Mouse (Mus musculus) cerebellum, adult (tissue): ENCODE measurements around the gene Gm10135.
"Not testable (repeated sequence)": the region's sequence is repeated elsewhere in the genome, so short reads cannot be mapped to it uniquely, and the experiment has no call there.

Experiments
- ATAC-seq: cut with Nextera tagmentation; 2 replicates; pipeline ENCODE4 v1.9.2; 2017; ENCODE audit warnings: mild to moderate bottlenecking, moderate library complexity, mixed read lengths; ENCODE audit not compliant: insufficient number of reproducible peaks, low FRiP score, low TSS enrichment

The Gm10135 gene

DNA sequence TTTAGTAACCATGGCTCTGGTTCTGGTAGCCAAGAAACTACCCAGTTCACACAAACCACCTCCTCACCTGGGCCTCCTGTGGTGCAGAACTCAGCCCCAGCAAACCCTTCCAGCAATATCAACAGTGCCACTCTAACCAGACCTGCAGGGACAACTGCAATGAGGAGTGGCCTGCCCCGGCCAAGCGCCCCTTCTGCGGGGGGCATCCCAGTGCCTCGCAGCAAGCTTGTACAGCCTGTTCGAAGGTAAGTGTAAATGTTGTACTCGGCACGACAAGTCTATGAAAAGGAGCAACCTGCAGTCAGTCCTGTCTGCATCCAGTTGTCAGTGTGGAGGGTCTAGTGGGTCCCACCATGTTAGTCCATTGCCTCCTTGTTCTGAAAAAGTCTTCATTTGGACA is at the start of gene Gm10135:
Gm10135 (minus strand) TSS at position 101 of the 400 bp plus-strand sequence.
- no peak for ATAC-seq

GRCm38 (mm10) chr5:73023801-73024200 is 49.3 kb upstream of the Gm10135 start:
- ATAC-seq: no peak

DNA sequence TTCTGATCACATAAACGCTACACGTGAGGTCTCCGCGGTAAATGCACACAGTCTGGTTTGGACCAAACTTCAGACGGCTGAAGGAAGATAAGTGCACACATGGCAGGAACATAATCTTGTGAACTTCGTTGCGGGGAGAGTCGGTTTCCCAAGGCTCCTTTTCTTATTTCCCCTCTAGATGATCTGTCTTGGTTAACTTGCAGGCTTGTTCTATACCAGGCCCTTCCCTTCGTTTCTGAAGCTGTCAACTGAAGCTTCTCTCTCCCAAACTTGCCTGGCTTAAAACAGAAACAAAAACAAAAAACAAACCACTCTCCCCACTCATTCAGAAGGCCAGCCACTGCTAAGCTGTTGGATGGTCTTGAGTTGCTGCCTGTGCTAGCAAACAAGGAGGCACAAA is 40.2 kb upstream of the Gm10135 start:
- no peak for ATAC-seq

- not testable (repeated sequence) for ATAC-seq
These were observed 39.2 kb upstream of the Gm10135 start for GRCm38 (mm10) chr5:73013611-73014287.

GRCm38 (mm10) chr5:73012884-73013610 is 38.5 kb upstream of the Gm10135 start:
- not testable (repeated sequence) for ATAC-seq

GRCm38 (mm10) chr5:73011806-73012205 is 37.3 kb upstream of the Gm10135 start:
- not testable (repeated sequence) for ATAC-seq

DNA sequence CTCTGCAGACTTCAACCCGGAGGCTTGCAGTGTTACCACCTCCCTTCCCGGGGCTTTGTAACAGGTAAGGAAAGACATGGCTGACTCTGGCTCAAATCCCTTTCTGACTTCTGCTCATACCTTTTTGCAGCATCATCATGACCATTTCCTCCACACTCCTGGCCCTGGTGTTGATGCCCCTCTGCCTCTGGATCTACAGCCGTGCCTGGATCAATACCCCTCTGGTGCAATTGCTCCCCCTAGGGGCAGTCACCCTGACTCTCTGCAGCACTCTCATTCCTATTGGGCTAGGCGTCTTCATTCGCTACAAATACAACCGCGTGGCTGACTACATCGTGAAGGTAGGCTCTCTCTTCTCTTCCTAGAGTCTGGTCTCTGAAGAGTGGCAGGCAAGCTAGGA is 33.7 kb upstream of the Gm10135 start:
- not testable (repeated sequence) for ATAC-seq

DNA sequence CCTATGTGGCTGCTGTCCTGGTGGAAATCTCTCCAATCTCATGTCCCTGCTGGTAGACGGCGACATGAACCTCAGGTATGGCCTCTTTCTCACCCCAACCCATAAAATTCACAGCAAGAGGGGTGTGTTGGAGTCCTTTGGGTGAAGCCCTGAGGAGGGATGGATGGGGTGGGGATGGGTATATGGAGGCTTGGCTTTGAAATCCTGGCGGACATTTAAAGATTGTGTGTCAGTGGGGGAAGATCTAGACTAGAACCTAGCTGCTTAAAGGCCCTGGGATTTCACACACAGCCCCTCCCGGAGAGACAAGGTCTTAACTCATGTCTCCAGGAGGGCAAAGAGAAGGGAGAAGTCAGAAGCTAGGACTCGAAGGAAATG is 33.1 kb upstream of the Gm10135 start:
- ATAC-seq: no peak

GRCm38 (mm10) chr5:73006784-73007581 is 32.5 kb upstream of the Gm10135 start, which contains the start of gene Slc10a4:
Gene Slc10a4 (plus strand): TSS chr5:73006883.
- ATAC-seq: peak; percentile 23; the same call in 1 of the 2 replicates

DNA sequence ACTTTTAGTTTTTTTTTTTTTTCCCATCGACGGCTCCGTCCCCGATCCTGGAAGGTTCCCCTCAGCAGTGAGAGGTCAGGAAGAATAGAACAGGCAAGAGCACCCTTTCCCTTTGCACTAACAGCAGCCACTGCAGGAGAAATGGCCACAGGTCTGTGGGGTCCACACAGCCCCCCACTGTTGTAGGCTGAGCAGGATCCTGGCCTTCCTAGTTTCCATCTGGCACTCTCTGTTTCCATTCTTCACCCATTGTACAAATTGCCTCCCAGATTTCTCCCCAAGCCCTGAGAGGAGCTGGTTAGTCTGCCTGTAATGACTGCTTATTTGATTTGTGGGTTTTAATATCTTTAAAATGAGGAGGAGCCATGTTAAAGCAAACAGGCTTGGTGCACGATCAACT is 29.5 kb upstream of the Gm10135 start:
- no peak for ATAC-seq

DNA sequence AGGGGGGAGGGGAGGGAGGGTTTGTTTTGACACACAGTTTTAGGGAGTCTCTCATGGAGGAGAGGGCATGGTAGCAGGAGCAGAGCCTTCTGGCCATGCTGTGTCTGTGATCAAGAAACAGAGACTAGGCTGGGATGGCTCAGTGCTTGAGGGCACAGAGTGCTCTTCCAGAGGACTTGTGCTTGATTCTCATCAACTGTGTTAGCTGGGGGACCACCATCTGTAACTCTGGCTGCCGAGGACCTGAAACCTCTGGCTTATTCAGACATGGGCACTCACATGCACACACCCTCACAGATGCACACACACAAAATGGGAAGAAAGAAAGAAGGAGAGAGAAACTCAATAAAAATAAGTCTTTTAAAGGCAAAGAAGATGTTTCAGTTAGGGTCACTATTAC is 24.0 kb upstream of the Gm10135 start:
- not testable (repeated sequence) for ATAC-seq

- ATAC-seq: no peak
These were observed 20.9 kb upstream of the Gm10135 start for GRCm38 (mm10) chr5:72995379-72995778.

- ATAC-seq: no peak
These were observed 20.4 kb upstream of the Gm10135 start for GRCm38 (mm10) chr5:72994928-72995327.

DNA sequence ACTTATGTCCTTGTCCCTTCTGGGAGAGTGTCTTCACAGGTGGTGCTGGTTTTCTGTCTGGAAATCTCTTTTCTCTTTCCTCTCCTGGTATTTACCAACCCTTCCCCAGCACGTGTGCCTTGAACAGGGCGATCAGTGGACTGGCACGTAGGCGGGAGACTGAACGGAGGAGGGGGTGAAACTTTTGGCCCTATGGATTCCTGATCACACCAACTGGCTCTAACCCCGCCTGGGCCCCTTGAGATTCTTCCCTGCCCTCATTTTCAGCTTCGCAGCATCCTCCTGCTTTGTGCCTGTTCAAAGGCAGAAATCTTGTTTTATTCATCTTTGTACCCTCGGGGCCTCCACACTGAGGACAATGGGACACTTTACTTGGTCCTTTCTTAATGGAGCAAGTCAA is 19.9 kb upstream of the Gm10135 start:
- no peak for ATAC-seq

DNA sequence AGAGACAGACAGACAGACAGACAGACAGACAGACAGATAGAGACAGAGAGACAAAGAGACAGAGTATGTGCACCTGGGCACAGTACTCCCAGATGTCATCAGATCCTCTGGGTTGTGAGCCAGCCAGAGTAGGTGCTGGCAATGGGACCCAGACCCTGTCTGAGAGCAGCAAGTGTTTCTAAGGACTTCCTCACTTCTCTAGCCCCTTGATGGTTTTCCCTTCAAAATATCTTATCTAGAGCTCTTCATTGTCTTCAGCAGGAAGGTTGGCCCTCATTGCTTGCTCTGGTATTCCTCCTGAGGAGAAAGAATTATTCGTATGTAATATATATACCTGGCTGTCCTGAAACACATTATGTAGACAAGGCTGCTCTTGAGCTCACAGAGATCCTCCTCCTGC is 18.0 kb upstream of the Gm10135 start:
- no peak for ATAC-seq

- ATAC-seq: no peak
These were observed 15.3 kb upstream of the Gm10135 start for GRCm38 (mm10) chr5:72989756-72990155.

- no peak for ATAC-seq
These were observed 13.3 kb upstream of the Gm10135 start for GRCm38 (mm10) chr5:72987786-72988185.

DNA sequence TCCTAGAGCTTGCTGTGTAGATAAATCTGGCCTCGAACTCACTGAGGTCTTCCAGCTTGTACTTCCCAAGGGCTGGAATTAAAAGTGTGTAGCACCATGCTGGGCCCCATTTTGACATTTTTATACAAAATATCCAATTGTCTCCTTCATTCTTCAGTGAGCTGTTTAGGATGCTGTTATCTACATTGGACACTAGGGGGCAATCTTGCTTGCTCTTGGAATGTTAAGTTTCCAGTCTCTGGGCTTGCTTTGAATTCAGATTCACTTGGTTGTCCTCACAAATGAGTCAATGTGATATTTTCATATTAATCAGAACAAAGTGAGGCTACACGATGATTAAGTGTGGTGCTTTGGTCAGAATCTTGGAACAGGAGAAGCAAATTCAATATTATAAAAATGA is 9.6 kb upstream of the Gm10135 start:
- no peak for ATAC-seq

DNA sequence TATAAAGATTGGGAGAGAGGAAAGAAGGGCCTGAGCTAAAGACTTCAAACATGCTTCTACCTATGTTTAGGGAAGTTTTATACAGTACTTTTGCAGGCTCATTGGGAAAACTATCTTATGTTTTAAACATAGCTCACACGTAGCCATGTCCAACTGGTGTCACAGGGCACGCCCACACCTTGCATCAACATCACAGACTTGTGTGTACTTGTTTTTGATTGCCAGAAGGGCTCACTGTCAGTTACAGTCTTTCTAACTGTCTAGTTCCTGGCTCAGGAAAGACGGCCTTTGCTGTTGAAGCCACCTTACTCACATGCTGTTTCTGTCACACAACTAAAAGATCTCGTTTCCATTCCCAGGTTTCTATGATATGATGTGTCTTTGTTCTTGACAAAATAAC is 2.0 kb upstream of the Gm10135 start:
- ATAC-seq: no peak

DNA sequence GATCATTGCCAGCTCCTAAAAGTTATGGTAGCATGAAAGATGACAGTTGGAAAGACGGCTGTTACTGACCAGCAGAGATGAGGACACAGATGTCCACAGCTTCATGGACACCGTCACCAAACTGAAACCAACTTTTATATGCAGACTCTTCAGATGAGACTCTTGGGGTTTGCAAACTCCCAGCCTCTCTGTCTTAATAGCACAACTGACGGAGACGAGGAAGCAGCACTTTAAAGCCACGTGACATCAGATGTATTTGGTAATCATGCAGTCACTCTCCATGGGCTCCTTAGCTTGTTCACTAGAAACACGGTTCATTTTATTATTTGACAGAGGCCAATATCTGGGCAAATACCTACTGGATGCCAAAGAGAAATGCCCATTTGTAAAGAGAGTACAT is 1.5 kb upstream of the Gm10135 start:
- no peak for ATAC-seq

- ATAC-seq: no peak
These were observed 1.6 kb downstream of the Gm10135 start for GRCm38 (mm10) chr5:72972934-72973333.
